Mouse (Mus musculus) ovary, postnatal 36 days (tissue): Measurements from ENCODE around the gene Clec2l.

Experiments
- DNase-seq: peaks from one replicate; pipeline ENCODE4 v3.0.0; 2022; ENCODE audit warnings: low spot score, mixed read lengths

Clec2l gene

GRCm38 (mm10) chr6:38719229-38719628 lies 56.4 kb downstream of the Clec2l start:
- no peak for DNase-seq

GRCm38 (mm10) chr6:38721361-38721760 lies 58.5 kb downstream of the Clec2l start:
- DNase-seq: no peak

- DNase-seq: no peak
Observed at GRCm38 (mm10) chr6:38725515-38725914, 62.6 kb downstream of the Clec2l start.
